Mouse (Mus musculus): ENCODE data around the gene BC051142.

GRCm38 (mm10) chr17:34496539-34496938, 97.9 kb downstream of the BC051142 start:
- TF ChIP-seq CTCF (IDR thresholded peaks at IDR 0.05; ENCODE audit: borderline replicate concordance, control insufficient read depth, extremely low read depth, insufficient read depth, low read length, poor library complexity) (no peak), POLR2A (IDR thresholded peaks at IDR 0.05; ENCODE audit: control insufficient read depth, extremely low read depth, insufficient read depth, low read length, poor library complexity) (no peak)
